Mouse (Mus musculus) liver, postnatal 0 days (tissue): Measurements from ENCODE around the gene Dglucy.

Experiments used
- CTCF ChIP-seq: sonication (generic); IDR thresholded peaks from 2 replicates; pipeline ENCODE4 v1.5.1; 2016; ENCODE audit warnings: antibody characterized with exemption, low read depth
- EP300 ChIP-seq: IDR thresholded peaks from 2 replicates; pipeline ENCODE4 v1.6.1; 2016; ENCODE audit warnings: antibody characterized with exemption, low read depth, mild to moderate bottlenecking

- TF ChIP-seq CTCF, result no peak
- TF ChIP-seq EP300, result no peak
These were observed 2.7 kb downstream of the Dglucy start for GRCm38 (mm10) chr12:100781428-100782120.
